Mouse (Mus musculus): ENCODE results near the gene E2f3. TPM values are rescaled to one million over a fixed set of nuclear protein-coding genes. Genes with fewer than 3 reads are reported as not detected.

E2f3 gene
- total and polyA plus RNA-seq, 3 experiments: 15.4 to 15.5 (median 15.5) TPM

- no peak for DNase-seq (ENCODE audit: low spot score)
- no peaks in the 10 kb centered on the region for H3K27me3 ChIP-seq (ENCODE audit: insufficient read depth, low read length)
- ATAC-seq (ENCODE audit: extremely low read depth, insufficient number of reproducible peaks, low FRiP score, poor library complexity, severe bottlenecking): no peak
- no peak overlapping the region for H3K4me3 ChIP-seq (ENCODE audit: low read depth, low read length)
- H3K9me3 ChIP-seq (replicated peaks): no peaks in the 10 kb centered on the region
- H3K36me3 ChIP-seq (replicated peaks): peaks cover 82% of the 10 kb centered on the region
- H3K4me1 ChIP-seq (ENCODE audit: insufficient read depth, low read depth, low read length): peaks cover 6% of the 10 kb centered on the region; the same call in 1 of the 2 replicates
- TF ChIP-seq GATA1 (IDR thresholded peaks at IDR 0.05; ENCODE audit: borderline replicate concordance, low read length): no peak
- no peak for TF ChIP-seq GATA2 (IDR thresholded peaks at IDR 0.05; ENCODE audit: borderline replicate concordance, low read depth, low read length)
- no peak for TF ChIP-seq CTCF (IDR thresholded peaks at IDR 0.05; ENCODE audit: low read depth, low read length)
- no peak for TF ChIP-seq POLR2AphosphoS5 (IDR thresholded peaks at IDR 0.05; ENCODE audit: insufficient replicate concordance, low read depth, low read length)
- no peak for TF ChIP-seq TAL1 (conservative IDR thresholded peaks at IDR 0.05; ENCODE audit: low read depth, low read length)
Observed at GRCm38 (mm10) chr13:29926168-29926567, 59.7 kb downstream of the E2f3 start.

DNA sequence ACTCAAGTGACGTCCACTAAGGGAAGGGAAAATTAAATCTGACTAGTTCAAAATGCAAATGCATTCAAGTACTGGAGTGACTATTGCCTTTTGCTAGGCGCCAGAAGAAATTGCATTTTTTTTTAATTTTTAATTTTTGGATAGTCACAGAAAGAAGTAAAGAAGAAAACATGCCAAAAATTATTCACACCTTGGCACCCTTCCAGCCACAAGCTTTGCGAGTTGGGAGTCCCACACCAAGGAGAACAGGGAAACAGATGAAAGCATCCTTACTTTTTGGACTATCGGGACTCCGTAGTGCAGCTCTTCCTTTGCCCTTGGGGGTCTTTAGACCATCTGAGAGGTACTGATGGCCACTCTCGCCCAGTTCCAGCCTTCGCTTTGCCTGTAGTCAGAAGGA, 66.0 kb downstream of the E2f3 start:
- DNase-seq (ENCODE audit: low spot score) (no peak), ATAC-seq (ENCODE audit: extremely low read depth, insufficient number of reproducible peaks, low FRiP score, poor library complexity, severe bottlenecking) (no peak)
- Histone ChIP-seq H3K4me1 (ENCODE audit: insufficient read depth, low read depth, low read length) (no peaks in the 10 kb centered on the region; the same call in 1 of the 2 replicates), H3K36me3 (replicated peaks) (peaks cover 95% of the 10 kb centered on the region), H3K27me3 (ENCODE audit: insufficient read depth, low read length) (no peaks in the 10 kb centered on the region), H3K9me3 (replicated peaks) (no peaks in the 10 kb centered on the region), H3K4me3 (ENCODE audit: low read depth, low read length) (no peak overlapping the region)
- TF ChIP-seq CTCF (IDR thresholded peaks at IDR 0.05; ENCODE audit: low read depth, low read length) (no peak), GATA1 (IDR thresholded peaks at IDR 0.05; ENCODE audit: borderline replicate concordance, low read length) (no peak), TAL1 (conservative IDR thresholded peaks at IDR 0.05; ENCODE audit: low read depth, low read length) (no peak), POLR2AphosphoS5 (IDR thresholded peaks at IDR 0.05; ENCODE audit: insufficient replicate concordance, low read depth, low read length) (no peak), GATA2 (IDR thresholded peaks at IDR 0.05; ENCODE audit: borderline replicate concordance, low read depth, low read length) (no peak)

DNA sequence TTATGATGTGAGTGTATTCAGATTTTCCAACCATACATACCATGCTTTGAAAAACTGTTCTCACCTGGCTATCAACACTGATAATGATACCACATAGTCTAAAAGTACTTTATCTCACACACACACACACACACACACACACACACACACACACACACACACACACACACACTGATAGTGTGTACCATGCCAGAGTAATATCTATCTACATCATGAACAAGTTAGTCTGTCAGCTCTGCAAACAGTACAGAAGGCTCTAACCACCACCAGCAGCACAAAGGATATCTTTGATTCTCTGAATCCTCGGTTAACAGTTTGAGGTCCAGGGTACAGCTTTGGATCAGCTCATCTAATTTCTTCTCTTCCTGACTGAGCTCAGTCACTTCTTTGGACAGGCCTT, 69.3 kb downstream of the E2f3 start:
- ATAC-seq (ENCODE audit: extremely low read depth, insufficient number of reproducible peaks, low FRiP score, poor library complexity, severe bottlenecking) (no peak), DNase-seq (ENCODE audit: low spot score) (no peak)
- H3K4me1 ChIP-seq (ENCODE audit: insufficient read depth, low read depth, low read length): no peaks in the 10 kb centered on the region; the same call in 1 of the 2 replicates
- TF ChIP-seq GATA2 (IDR thresholded peaks at IDR 0.05; ENCODE audit: borderline replicate concordance, low read depth, low read length): no peak
- no peak for TF ChIP-seq TAL1 (conservative IDR thresholded peaks at IDR 0.05; ENCODE audit: low read depth, low read length)
- no peak for TF ChIP-seq CTCF (IDR thresholded peaks at IDR 0.05; ENCODE audit: low read depth, low read length)
- TF ChIP-seq POLR2AphosphoS5 (IDR thresholded peaks at IDR 0.05; ENCODE audit: insufficient replicate concordance, low read depth, low read length): no peak
- no peak for TF ChIP-seq GATA1 (IDR thresholded peaks at IDR 0.05; ENCODE audit: borderline replicate concordance, low read length)
- H3K9me3 ChIP-seq (replicated peaks): no peaks in the 10 kb centered on the region
- no peak overlapping the region for H3K4me3 ChIP-seq (ENCODE audit: low read depth, low read length)
- peaks cover 96% of the 10 kb centered on the region for H3K36me3 ChIP-seq (replicated peaks)
- no peaks in the 10 kb centered on the region for H3K27me3 ChIP-seq (ENCODE audit: insufficient read depth, low read length)

DNA sequence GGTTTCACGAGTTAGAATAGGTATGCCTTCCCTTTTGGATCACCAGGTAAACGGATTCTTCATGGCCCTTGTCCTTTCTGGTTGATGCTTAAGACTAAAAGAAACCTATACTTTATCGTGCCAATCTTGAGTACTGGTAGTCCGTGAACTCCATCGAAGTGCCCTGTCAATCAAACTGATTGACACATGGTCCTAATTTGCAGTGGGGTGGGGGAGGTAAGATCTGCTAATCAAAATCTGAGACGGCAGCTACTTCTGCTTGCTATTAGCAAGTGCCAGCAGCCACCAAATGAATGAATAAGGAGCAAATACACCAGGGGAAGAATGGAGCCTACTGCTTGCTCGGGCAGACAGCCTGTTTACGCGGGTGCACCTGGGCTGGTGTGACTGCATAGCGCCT, 72.3 kb downstream of the E2f3 start:
- TF ChIP-seq GATA1 (IDR thresholded peaks at IDR 0.05; ENCODE audit: borderline replicate concordance, low read length): no peak
- TF ChIP-seq POLR2AphosphoS5 (IDR thresholded peaks at IDR 0.05; ENCODE audit: insufficient replicate concordance, low read depth, low read length): no peak
- TF ChIP-seq GATA2 (IDR thresholded peaks at IDR 0.05; ENCODE audit: borderline replicate concordance, low read depth, low read length): no peak
- no peak for DNase-seq (ENCODE audit: low spot score)
- Histone ChIP-seq H3K36me3 (replicated peaks) (peaks cover 97% of the 10 kb centered on the region), H3K27me3 (ENCODE audit: insufficient read depth, low read length) (no peaks in the 10 kb centered on the region), H3K4me1 (ENCODE audit: insufficient read depth, low read depth, low read length) (peaks cover 1% of the 10 kb centered on the region; the same call in 1 of the 2 replicates), H3K4me3 (ENCODE audit: low read depth, low read length) (no peak overlapping the region), H3K9me3 (replicated peaks) (no peaks in the 10 kb centered on the region)
- no peak for ATAC-seq (ENCODE audit: extremely low read depth, insufficient number of reproducible peaks, low FRiP score, poor library complexity, severe bottlenecking)

DNA sequence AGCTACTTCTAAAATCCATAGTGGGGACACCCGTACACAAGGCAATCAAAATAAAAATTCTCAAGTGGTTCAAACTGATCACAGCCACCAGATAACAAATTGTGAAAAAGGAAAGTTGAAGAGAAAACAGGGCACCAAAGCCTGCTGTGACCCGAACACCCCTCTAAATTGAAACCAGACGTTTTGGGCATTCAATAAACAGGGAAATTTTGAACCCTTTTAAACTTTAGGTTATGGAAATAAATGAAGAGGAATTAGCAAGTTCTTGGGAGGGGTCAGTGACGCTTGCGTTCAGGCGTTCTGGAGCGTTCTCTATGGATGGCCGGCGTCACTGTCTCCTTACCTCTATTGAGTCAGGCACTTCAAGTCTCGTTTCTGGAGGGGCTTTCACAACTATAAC, 72.8 kb downstream of the E2f3 start:
- Histone ChIP-seq H3K27me3 (ENCODE audit: insufficient read depth, low read length) (no peaks in the 10 kb centered on the region), H3K36me3 (replicated peaks) (peaks cover 97% of the 10 kb centered on the region)
- no peak for DNase-seq (ENCODE audit: low spot score)

GRCm38 (mm10) chr13:29912251-29912650, 73.6 kb downstream of the E2f3 start:
- peaks cover 97% of the 10 kb centered on the region for H3K36me3 ChIP-seq (replicated peaks)
- no peak overlapping the region for H3K4me3 ChIP-seq (ENCODE audit: low read depth, low read length)
- no peaks in the 10 kb centered on the region for H3K9me3 ChIP-seq (replicated peaks)
- H3K4me1 ChIP-seq (ENCODE audit: insufficient read depth, low read depth, low read length): 0 out of 2 replicates have a peak, but pooled peaks cover 6% of the 10 kb centered on the region
- ATAC-seq (ENCODE audit: extremely low read depth, insufficient number of reproducible peaks, low FRiP score, poor library complexity, severe bottlenecking): no peak
- no peaks in the 10 kb centered on the region for H3K27me3 ChIP-seq (ENCODE audit: insufficient read depth, low read length)
- no peak for DNase-seq (ENCODE audit: low spot score)
- TF ChIP-seq POLR2AphosphoS5 (IDR thresholded peaks at IDR 0.05; ENCODE audit: insufficient replicate concordance, low read depth, low read length): no peak
- no peak for TF ChIP-seq GATA1 (IDR thresholded peaks at IDR 0.05; ENCODE audit: borderline replicate concordance, low read length)
- no peak for TF ChIP-seq CTCF (IDR thresholded peaks at IDR 0.05; ENCODE audit: low read depth, low read length)
- no peak for TF ChIP-seq TAL1 (conservative IDR thresholded peaks at IDR 0.05; ENCODE audit: low read depth, low read length)
- TF ChIP-seq GATA2 (IDR thresholded peaks at IDR 0.05; ENCODE audit: borderline replicate concordance, low read depth, low read length): no peak

More for the DNA sequence above, 72.8 kb downstream of the E2f3 start:
- TF ChIP-seq CTCF (IDR thresholded peaks at IDR 0.05; ENCODE audit: low read depth, low read length) (no peak), GATA1 (IDR thresholded peaks at IDR 0.05; ENCODE audit: borderline replicate concordance, low read length) (no peak), GATA2 (IDR thresholded peaks at IDR 0.05; ENCODE audit: borderline replicate concordance, low read depth, low read length) (no peak), POLR2AphosphoS5 (IDR thresholded peaks at IDR 0.05; ENCODE audit: insufficient replicate concordance, low read depth, low read length) (no peak), TAL1 (conservative IDR thresholded peaks at IDR 0.05; ENCODE audit: low read depth, low read length) (no peak)
- Histone ChIP-seq H3K4me3 (ENCODE audit: low read depth, low read length) (no peak overlapping the region), H3K4me1 (ENCODE audit: insufficient read depth, low read depth, low read length) (0 out of 2 replicates have a peak, but pooled peaks cover 6% of the 10 kb centered on the region), H3K9me3 (replicated peaks) (no peaks in the 10 kb centered on the region)
- ATAC-seq (ENCODE audit: extremely low read depth, insufficient number of reproducible peaks, low FRiP score, poor library complexity, severe bottlenecking): no peak
